Mouse (Mus musculus): ENCODE data around the gene Mttp.
A peak's percentile ranks its signal among the peaks of the same experiment; 100 is the strongest.

The Mttp gene

DNA sequence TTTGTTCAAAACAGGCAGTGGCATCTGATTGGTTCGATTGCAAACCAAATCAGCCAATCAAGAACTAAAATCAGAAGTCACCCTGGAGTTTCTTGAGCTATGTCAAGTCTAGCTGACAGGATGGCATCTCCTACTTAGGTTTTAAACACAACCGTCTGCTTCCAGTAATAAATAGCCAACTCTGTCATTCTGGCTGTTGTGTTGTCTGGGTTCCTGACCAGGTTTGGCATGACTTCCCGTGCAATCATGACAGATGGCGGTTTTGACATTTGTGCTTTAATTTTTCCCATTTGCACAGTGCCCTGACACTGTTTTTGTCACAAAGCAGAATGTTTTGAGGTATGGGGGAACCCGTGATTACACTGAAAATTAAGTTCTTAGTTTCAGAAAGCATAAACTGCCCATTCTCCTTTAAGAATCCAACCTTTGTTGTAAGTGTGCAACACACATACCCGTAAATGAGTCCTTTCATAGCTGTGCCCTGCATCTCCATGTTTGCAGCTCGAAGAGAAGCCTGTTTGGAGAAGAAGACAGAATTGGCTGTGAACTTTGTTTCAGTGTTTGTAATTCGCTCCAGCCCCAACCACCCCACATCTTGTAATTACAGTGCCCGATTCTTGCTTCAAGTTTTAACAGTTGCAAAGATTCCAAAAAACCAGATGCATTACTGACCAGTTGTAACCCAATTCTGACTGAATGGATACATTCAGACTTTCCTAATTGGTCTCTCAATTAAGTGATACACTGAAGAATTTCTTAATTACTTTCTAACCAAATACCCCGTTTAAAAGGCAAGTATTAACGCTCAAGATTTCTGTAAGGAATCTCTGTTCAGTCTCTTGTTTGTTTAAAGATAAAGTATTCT is 67.1 kb downstream of the Mttp start:
- DNase-seq: peak; percentile 45

- no peak for DNase-seq
Observed at GRCm38 (mm10) chr3:138075209-138075608, 69.6 kb downstream of the Mttp start.

- no peak for DNase-seq
Observed at GRCm38 (mm10) chr3:138074214-138074613, 70.6 kb downstream of the Mttp start.

DNA sequence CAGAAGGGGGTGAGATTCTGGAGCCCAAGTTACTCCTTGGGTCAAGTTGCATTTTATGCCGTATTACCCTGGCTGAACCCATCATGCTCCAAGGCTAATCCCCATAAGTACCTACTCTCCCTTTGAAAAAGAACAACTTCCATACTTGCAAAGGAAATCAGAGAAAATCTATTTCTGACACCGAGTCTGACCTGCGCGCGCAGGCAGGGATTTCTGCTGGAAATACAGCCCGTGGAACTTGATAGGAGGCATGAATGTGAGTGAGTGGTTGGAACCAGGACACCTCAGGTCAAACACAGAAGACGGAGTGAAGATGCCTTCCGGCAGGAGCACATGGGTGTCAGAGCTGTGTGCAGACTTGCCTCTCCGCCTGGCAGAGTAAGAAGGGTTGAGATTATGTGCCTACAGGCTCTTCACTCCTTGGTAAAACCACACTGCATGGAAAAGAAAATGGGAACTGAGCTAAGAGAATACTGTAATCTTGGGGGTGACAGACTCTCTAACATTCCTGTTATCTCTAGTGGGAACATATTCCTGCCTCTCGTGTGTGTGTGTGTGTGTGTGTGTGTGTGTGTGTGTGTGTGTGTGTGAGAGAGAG is 73.2 kb downstream of the Mttp start:
- DNase-seq: no peak

- DNase-seq: no peak
Observed at GRCm38 (mm10) chr3:138071004-138071403, 73.8 kb downstream of the Mttp start.

DNA sequence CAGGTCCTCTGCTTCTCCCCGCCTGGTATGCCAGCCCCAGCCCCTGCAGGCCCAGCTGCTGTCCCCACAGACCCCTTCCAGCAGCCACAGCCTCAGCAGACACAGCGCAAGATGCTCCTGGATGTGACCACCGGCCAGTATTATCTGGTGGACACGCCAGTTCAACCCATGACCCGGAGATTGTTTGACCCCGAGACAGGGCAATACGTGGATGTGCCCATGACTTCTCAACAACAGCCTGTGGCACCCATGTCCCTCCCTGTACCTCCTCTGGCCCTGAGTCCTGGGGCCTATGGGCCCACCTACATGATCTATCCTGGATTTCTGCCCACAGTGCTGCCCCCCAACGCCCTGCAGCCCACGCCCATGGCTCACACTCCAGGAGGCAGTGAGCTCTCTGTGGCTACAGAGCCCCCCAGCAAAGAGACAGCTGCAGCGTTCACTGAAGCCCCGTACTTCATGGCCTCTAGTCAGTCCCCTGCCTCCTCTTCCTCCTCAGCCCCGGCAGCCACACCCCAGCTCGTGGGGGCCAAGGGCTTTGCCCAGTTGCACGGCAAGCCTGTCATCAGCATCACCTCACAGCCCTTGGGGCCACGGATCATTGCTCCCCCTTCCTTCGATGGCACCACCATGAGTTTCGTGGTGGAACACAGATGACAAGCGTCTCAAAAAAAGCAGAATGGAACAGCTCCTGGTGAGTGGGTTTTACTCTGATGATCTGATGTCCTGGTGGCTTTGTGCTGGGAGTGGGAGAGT is 74.8 kb downstream of the Mttp start:
- DNase-seq: no peak

DNA sequence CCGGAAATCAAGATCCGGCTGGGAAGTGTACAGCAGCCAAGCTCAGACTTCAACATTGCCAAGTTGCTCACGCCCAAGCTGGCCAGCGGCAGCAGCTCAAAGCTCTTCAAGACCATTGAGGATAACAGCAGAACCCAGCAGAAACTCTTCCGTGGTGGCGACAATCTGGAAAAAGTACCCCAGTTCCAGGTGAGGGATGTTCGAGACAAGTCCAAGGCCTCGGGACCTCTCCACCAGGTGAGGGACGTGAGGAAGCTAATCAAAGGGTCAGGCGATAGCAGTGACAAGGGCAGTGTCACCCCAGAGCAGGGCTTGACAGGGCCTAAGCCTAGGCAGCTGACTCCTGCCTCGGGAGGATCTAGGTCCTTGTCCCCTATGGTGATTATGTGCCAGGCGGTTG is 76.7 kb downstream of the Mttp start:
- DNase-seq: no peak

DNA sequence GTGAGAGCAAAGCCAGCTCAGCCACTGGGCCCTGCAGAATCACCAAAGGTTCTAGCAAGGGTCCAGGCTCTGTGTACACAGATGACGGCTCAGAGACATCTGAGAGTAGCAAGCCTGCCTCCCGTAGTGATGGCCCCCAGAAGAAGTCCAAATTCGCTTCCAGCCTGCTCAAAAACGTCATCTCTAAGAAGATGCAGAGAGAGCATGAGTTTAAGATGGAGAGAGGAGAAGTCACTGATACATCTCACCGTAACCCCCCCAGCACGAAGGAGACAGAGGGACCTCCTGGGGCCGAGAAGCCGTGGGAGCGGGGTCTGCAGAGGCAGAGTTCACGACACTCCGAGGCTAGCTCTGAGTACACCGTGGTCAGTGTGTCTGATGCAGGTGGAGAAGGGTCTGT is 77.5 kb downstream of the Mttp start, which contains the start of gene Gm5105:
Gene Gm5105, minus strand, starts transcription at position 101 of the 400 bp plus-strand sequence.
- DNase-seq: no peak

- DNase-seq: no peak
Observed at GRCm38 (mm10) chr3:138066348-138066856, 78.4 kb downstream of the Mttp start.

DNA sequence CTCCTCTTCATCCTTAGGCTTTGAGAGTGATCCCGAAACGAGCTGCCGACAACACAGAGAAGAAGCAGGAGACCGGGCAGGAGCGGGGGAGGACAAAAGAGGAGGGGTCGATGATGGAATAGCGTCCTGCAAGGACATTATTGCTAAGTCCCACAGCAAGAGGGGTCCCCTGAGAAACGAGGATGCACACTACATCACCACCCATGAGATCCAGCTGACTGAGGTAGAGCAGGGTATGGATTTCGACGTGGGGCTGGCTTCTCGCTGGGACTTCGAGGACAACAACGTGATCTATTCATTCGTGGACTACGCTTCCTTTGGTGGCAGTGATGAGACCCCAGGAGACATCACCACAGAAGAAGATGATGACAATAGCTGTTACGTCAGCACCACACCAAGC is 78.8 kb downstream of the Mttp start:
- DNase-seq: no peak

GRCm38 (mm10) chr3:138064732-138065645 is 79.8 kb downstream of the Mttp start, which contains the start of gene 1110002E22Rik:
Gene 1110002E22Rik, plus strand, starts transcription at chr3:138065052.
- no peak for DNase-seq

- peak; percentile 29 for DNase-seq
Observed at GRCm38 (mm10) chr3:138063731-138064329, 80.9 kb downstream of the Mttp start.

DNA sequence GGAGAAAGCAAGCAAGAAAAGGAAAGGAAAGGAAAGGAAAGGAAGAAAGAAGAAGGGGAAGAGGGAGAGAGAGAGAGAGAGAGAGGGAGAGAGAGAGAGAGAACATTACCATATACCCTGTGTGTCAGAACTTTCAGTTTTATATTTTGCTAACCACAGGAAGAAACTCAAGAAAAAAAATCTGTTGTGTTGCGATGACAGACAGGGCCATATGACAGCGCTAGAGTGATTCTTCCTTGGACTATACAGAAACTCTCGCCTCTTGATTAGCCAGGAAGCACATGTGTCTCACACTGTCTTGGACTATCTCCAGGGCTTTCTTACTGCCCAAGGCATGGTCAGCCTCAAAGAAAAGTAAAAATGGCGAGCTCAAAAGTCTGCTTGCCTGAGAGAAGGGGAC is 82.1 kb downstream of the Mttp start:
- no peak for DNase-seq

- DNase-seq: no peak
Observed at GRCm38 (mm10) chr3:138061205-138061911, 83.4 kb downstream of the Mttp start.

DNA sequence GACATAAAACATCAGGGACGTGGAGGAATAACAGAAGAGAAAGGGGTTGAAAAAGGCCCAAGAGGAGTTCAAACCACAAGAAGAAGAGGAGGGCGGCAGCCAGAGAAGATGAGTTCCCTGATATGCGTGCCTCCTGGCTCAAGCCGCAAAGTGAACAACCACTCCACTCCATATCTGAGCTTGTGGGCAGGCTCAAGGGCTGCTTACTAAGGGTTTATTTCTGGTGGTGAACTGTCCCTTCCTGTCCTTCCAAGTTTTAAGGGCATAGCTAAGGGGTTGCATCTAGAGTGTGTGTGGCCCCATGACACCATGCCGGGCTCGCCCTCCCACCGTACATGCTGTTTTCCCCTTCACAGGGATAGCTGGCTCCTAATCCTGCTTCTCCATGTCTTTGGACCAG is 84.3 kb downstream of the Mttp start:
- no peak for DNase-seq

GRCm38 (mm10) chr3:138058226-138058625 is 86.5 kb downstream of the Mttp start:
- DNase-seq: no peak

- DNase-seq: no peak
Observed at GRCm38 (mm10) chr3:138056976-138057375, 87.8 kb downstream of the Mttp start.

GRCm38 (mm10) chr3:138053969-138054368 is 90.8 kb downstream of the Mttp start:
- no peak for DNase-seq

GRCm38 (mm10) chr3:138051431-138051830 is 93.3 kb downstream of the Mttp start:
- DNase-seq: no peak

- DNase-seq: no peak
Observed at GRCm38 (mm10) chr3:138050772-138051171, 94.0 kb downstream of the Mttp start.

- DNase-seq: no peak
Observed at GRCm38 (mm10) chr3:138049555-138049954, 95.2 kb downstream of the Mttp start.

Measured in cerebellum, adult 11 months (tissue).